Mouse (Mus musculus) cortical plate, adult 2 months (tissue): ENCODE data around the gene Dazap2.

ENCODE experiments used
- CTCF ChIP-seq: fragments of 200-500 bp; IDR thresholded peaks from 2 replicates; pipeline ENCODE4 v1.5.1; 2011; ENCODE audit warnings: mild to moderate bottlenecking, control low read depth, low read length; ENCODE audit not compliant: insufficient read depth; ENCODE audit errors: extremely low read depth
- POLR2A ChIP-seq: fragments of 200-500 bp; IDR thresholded peaks from 2 replicates; pipeline ENCODE4 v1.6.1; 2011; ENCODE audit warnings: mild to moderate bottlenecking, low read length, control low read depth; ENCODE audit not compliant: insufficient read depth; ENCODE audit errors: extremely low read depth

DNA sequence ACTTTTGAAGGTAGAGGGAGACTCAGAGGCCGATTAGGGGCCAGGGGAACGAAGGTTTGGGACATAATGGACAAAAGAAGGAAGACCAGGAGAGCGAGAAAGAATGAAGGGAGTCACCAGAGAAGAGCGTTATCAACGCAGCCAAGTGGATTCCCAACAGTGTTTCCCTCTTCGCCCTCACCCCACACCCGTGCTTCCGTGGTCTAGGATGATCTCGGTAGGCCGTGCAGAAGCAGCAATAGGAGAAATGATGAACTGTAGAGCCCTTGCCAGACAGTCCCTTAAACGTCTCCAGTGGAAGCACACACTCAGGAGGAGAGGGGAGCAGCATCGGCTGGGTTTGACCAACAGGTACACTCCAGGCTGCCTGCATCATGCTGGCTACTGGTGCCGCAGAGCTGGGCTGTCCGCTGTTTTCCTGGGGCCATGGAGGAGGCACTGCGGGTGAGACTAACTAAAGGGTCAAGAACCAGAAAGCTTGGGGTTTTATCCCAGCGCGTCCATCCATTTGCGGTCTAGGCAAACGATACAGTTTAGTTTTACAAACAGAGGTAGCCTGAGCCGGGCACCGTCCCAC, 14.4 kb upstream of the Dazap2 start:
- TF ChIP-seq POLR2A (no peak), CTCF (no peak)
